Mouse (Mus musculus): Measurements from ENCODE around the gene Tmem110. TPM values are rescaled to one million over a fixed set of nuclear protein-coding genes. Genes with fewer than 3 reads are reported as not detected.

The Tmem110 gene
- polyA plus RNA-seq, 1 experiment from 2014 or later = 19.6 TPM

DNA sequence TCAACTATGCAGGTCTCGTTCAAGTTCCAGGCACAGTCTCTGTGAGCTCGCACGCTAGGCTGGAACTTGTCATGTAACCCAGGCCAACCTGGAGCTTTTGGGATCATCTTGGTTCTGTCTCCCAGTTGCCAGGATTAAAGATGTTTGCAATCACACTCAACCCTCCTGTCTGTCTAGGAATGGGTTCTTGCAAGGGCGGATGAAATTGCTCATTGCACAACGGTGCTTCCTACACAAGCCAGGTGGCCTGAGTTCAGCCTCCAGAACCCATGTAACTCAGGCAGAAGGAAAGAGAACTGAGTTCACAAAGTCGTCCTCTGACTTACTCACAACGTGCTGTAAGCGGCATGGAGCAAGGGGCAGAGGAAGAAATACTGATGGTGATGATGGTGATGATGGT, 85.8 kb downstream of the Tmem110 start:
- no peaks in the 10 kb centered on the region for H3K9me3 ChIP-seq (ENCODE audit: control insufficient read depth, low read length)
- H3K36me3 ChIP-seq (ENCODE audit: control insufficient read depth, insufficient read depth, low read length) = no peaks in the 10 kb centered on the region
- 90% methylated on average over 8 of the region's 8 CpGs for WGBS
- no peak overlapping the region for H3K4me3 ChIP-seq (ENCODE audit: low read length)
- H3K9ac ChIP-seq (ENCODE audit: low read depth, low read length) = no peak overlapping the region
- H3K4me2 ChIP-seq (ENCODE audit: low read length) = no peak overlapping the region
- no peak for ATAC-seq
- no peak overlapping the region for H3K27ac ChIP-seq (ENCODE audit: low read depth, low read length)
- no peaks in the 10 kb centered on the region for H3K4me1 ChIP-seq (ENCODE audit: control insufficient read depth, insufficient read depth, low read depth, low read length)
- no peaks in the 10 kb centered on the region for H3K27me3 ChIP-seq (replicated peaks; ENCODE audit: control insufficient read depth, insufficient read depth, low read length)

DNA sequence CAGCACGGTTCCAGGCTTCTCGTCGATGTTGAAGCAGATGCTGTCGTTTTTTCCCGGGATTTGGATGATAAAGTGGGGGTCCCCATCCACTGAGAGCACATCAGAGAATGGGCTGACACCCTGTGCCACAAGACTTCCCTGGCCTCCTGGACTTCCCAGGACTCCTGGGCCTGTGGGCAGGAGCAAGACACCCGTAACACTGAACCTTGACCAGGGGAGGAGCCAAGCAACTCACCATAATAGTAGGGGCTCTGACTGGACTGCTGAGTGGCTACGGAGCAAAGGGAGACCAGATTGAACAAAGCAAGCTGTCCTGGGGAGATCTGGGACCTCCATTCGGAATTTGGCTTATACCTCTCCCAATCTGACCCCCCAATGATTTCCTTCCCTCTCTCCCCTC, 87.3 kb downstream of the Tmem110 start:
- Histone ChIP-seq H3K9ac (ENCODE audit: low read depth, low read length) (no peak overlapping the region), H3K36me3 (ENCODE audit: control insufficient read depth, insufficient read depth, low read length) (no peaks in the 10 kb centered on the region), H3K4me2 (ENCODE audit: low read length) (no peak overlapping the region), H3K27me3 (replicated peaks; ENCODE audit: control insufficient read depth, insufficient read depth, low read length) (no peaks in the 10 kb centered on the region), H3K4me3 (ENCODE audit: low read length) (no peak overlapping the region), H3K9me3 (ENCODE audit: control insufficient read depth, low read length) (no peaks in the 10 kb centered on the region), H3K27ac (ENCODE audit: low read depth, low read length) (no peak overlapping the region), H3K4me1 (ENCODE audit: control insufficient read depth, insufficient read depth, low read depth, low read length) (no peaks in the 10 kb centered on the region)
- WGBS = 85% methylated on average over 8 of the region's 8 CpGs
- ATAC-seq = no peak

DNA sequence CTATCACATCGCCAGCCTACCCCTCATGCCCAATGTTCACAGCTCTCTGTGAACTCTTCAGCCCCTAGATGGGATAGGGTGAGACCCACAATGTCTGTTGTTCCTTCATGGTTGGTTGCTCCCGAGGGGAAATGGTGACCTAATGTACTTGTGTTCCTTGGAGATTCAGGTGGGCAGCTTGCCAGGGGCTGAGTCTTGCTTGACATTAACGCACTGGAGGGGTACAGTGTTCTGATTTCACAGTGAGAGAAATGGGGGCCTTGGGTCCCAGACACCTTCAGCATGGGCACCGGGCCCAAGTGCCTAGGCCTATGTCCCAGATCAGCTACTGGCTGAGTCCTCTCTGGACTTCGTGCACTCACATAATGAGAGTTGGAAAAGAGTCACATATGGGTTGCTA, 88.0 kb downstream of the Tmem110 start:
- H3K27ac ChIP-seq (ENCODE audit: low read depth, low read length) = no peak overlapping the region
- no peak for ATAC-seq
- H3K27me3 ChIP-seq (replicated peaks; ENCODE audit: control insufficient read depth, insufficient read depth, low read length) = no peaks in the 10 kb centered on the region
- no peaks in the 10 kb centered on the region for H3K4me1 ChIP-seq (ENCODE audit: control insufficient read depth, insufficient read depth, low read depth, low read length)
- WGBS = 80% methylated on average over 5 of the region's 5 CpGs
- H3K4me2 ChIP-seq (ENCODE audit: low read length) = no peak overlapping the region
- no peaks in the 10 kb centered on the region for H3K9me3 ChIP-seq (ENCODE audit: control insufficient read depth, low read length)
- H3K9ac ChIP-seq (ENCODE audit: low read depth, low read length) = no peak overlapping the region
- H3K36me3 ChIP-seq (ENCODE audit: control insufficient read depth, insufficient read depth, low read length) = no peaks in the 10 kb centered on the region
- no peak overlapping the region for H3K4me3 ChIP-seq (ENCODE audit: low read length)

DNA sequence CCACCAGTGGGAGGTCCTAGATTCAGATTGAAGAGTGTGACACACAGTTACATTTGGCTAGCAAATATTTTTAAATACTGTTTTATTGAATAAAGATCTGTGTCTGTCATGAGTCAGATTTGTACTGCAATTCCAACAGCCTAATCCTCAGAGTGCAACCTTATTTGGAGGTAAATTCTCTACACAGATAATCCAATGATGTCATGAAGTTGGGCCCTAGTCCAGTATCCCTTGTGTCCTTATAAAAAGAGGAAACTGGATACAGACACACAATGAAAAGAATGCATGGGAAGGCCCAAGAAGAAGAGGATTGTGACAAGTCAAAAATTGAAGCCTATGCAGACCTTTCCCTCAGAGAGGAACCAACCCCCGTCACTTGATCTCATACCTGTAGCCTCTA, 91.1 kb downstream of the Tmem110 start:
- no peak for ATAC-seq

DNA sequence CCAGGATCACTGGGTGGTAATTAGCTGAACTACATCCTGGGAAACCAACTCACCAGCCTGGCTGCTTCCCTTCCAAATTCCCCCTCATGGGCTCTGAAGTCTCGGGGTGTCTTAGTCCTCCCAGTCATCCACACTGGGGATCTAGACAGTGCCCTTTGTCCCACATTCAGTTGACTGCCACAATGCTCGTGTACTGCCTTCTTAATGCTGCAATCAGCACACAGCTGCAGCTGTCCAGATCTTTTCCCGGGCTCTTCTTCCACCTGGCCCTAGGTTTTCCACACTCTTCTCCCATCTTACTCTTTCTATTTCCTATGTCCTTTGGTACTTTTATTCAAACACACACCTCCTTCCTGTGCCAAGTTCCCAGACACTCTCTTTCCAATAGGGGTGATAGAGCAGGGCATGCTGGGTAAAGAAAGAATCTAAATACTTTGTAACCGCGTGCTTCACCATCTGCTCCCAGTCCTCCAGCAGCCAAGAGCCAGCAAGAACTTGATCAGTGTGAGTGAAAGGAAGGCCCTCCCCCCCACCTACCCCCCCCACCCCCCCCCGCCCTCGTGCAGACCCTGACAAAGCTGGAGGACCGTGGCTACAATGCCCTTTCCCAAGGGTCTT, 96.8 kb downstream of the Tmem110 start:
- Histone ChIP-seq H3K36me3 (ENCODE audit: control insufficient read depth, insufficient read depth, low read length) (no peaks in the 10 kb centered on the region), H3K9ac (ENCODE audit: low read depth, low read length) (no peak overlapping the region), H3K27me3 (replicated peaks; ENCODE audit: control insufficient read depth, insufficient read depth, low read length) (no peaks in the 10 kb centered on the region), H3K4me1 (ENCODE audit: control insufficient read depth, insufficient read depth, low read depth, low read length) (no peaks in the 10 kb centered on the region; the same call in 1 of the 2 replicates), H3K4me2 (ENCODE audit: low read length) (no peak overlapping the region), H3K27ac (ENCODE audit: low read depth, low read length) (no peak overlapping the region), H3K9me3 (ENCODE audit: control insufficient read depth, low read length) (no peaks in the 10 kb centered on the region), H3K4me3 (ENCODE audit: low read length) (no peak overlapping the region)
- 44% methylated on average over 8 of the region's 8 CpGs for WGBS
- ATAC-seq = peak; percentile 29; the same call in 1 of the 2 replicates

More for the DNA sequence above, 91.1 kb downstream of the Tmem110 start:
- Histone ChIP-seq H3K9ac (ENCODE audit: low read depth, low read length) (no peak overlapping the region), H3K9me3 (ENCODE audit: control insufficient read depth, low read length) (no peaks in the 10 kb centered on the region), H3K27me3 (replicated peaks; ENCODE audit: control insufficient read depth, insufficient read depth, low read length) (no peaks in the 10 kb centered on the region), H3K27ac (ENCODE audit: low read depth, low read length) (no peak overlapping the region), H3K4me3 (ENCODE audit: low read length) (no peak overlapping the region), H3K4me1 (ENCODE audit: control insufficient read depth, insufficient read depth, low read depth, low read length) (no peaks in the 10 kb centered on the region), H3K4me2 (ENCODE audit: low read length) (no peak overlapping the region), H3K36me3 (ENCODE audit: control insufficient read depth, insufficient read depth, low read length) (no peaks in the 10 kb centered on the region)
- 87% methylated on average over 1 of the region's 1 CpGs for WGBS

DNA sequence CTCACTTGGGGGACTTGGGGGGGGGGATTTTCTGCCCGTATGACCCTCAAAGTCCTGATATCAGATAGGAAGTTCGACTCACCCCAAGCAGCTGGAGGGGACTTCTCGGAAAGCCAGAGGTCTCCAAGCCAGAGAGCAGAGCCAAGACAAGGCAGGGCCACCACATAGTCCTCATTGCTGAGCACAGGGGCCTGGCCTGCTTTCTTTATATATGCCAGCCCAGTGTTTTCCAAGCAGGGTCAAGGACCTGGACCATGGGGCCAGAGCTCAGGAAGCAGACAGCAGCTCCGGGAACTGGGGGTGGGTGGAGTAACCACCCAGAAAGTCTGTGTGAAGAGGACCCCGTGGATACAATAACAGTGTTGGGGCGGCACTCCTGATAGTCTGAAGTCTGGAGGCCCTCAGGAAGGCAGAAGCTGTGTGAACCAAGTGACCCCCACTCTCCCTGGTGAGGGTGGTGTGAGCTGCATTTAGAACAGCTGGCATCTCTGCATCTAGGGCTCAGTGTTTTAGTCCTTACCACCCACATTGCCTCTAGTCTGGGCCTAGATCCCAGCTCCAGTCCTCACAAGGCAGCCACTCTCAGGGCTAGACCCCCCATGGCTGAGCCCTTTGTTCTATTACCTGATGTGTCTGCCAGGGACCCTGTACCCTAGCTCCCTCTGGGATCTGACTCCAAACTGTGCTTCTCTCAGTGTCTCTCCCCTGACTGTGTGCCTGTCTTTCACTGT, 98.2 kb downstream of the Tmem110 start, which contains the start of gene Itih3:
TSS of gene Itih3 (minus strand) at position 386 of the 731 bp plus-strand sequence.
- Histone ChIP-seq H3K4me1 (ENCODE audit: control insufficient read depth, insufficient read depth, low read depth, low read length) (no peaks in the 10 kb centered on the region; the same call in 1 of the 2 replicates), H3K36me3 (ENCODE audit: control insufficient read depth, insufficient read depth, low read length) (no peaks in the 10 kb centered on the region), H3K4me2 (ENCODE audit: low read length) (no peak within 1 kb of the TSS), H3K9me3 (ENCODE audit: control insufficient read depth, low read length) (no peaks in the 10 kb centered on the region), H3K27ac (ENCODE audit: low read depth, low read length) (no peak within 1 kb of the TSS; the same call in 1 of the 2 replicates), H3K9ac (ENCODE audit: low read depth, low read length) (no peak within 1 kb of the TSS), H3K4me3 (ENCODE audit: low read length) (no peak within 1 kb of the TSS), H3K27me3 (replicated peaks; ENCODE audit: control insufficient read depth, insufficient read depth, low read length) (no peaks in the 10 kb centered on the region)
- 79% methylated on average over 6 of the region's 6 CpGs for WGBS
- peak; percentile 90 for ATAC-seq

DNA sequence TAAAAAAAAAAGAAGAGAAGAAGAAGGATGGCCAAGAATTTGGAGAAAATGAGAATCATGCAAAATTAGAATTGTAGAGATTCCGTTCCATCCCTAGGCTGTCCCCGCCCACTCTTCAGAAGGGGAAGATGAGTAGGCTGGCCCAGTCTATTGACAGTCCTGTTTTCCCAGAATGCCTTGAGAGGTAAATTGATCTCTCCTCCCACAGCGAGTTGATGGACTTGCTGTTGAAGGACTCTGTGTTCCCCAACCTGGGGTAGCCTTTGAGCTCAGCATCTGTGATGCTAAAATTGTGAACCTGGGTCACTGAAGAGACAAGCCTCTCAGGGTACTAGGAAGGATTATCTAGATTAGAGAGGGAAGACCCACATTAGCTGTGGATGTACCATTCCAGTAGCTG, 100.1 kb downstream of the Tmem110 start:
- WGBS = 89% methylated on average over 3 of the region's 3 CpGs
- Histone ChIP-seq H3K36me3 (ENCODE audit: control insufficient read depth, insufficient read depth, low read length) (no peaks in the 10 kb centered on the region), H3K27me3 (replicated peaks; ENCODE audit: control insufficient read depth, insufficient read depth, low read length) (no peaks in the 10 kb centered on the region), H3K4me2 (ENCODE audit: low read length) (no peak overlapping the region), H3K9ac (ENCODE audit: low read depth, low read length) (no peak overlapping the region), H3K27ac (ENCODE audit: low read depth, low read length) (no peak overlapping the region), H3K4me1 (ENCODE audit: control insufficient read depth, insufficient read depth, low read depth, low read length) (no peaks in the 10 kb centered on the region; the same call in 1 of the 2 replicates), H3K4me3 (ENCODE audit: low read length) (no peak overlapping the region), H3K9me3 (ENCODE audit: control insufficient read depth, low read length) (no peaks in the 10 kb centered on the region)
- no peak for ATAC-seq

Other genes with a start within 250 kb of the Tmem110 start
- gene Prkcd, start 199.4 kb upstream of the Tmem110 start, polyA plus RNA-seq (2015; fragmentation: Nextera tagmentation; extraction: Ambion mirVana) = 22.0 and 27.1 TPM in 2 replicates
- gene Rft1, start 171.2 kb upstream of the Tmem110 start, polyA plus RNA-seq (2015; fragmentation: Nextera tagmentation; extraction: Ambion mirVana) = 9.2 and 10.4 TPM in 2 replicates
- gene Sfmbt1, start 110.7 kb upstream of the Tmem110 start, polyA plus RNA-seq (2015; fragmentation: Nextera tagmentation; extraction: Ambion mirVana) = 15.1 and 15.9 TPM in 2 replicates
- gene Mustn1, start 53.6 kb downstream of the Tmem110 start, polyA plus RNA-seq (2015; fragmentation: Nextera tagmentation; extraction: Ambion mirVana) = 1.3 and 2.6 TPM in 2 replicates
- gene Itih4, start 60.9 kb downstream of the Tmem110 start, polyA plus RNA-seq (2015; fragmentation: Nextera tagmentation; extraction: Ambion mirVana) = not detected in 2 replicates
- 3.8 and 4.7 TPM in 2 replicates for gene Itih3, start 98.2 kb downstream of the Tmem110 start, polyA plus RNA-seq (2015; fragmentation: Nextera tagmentation; extraction: Ambion mirVana)
- gene Itih1, start 117.7 kb downstream of the Tmem110 start, polyA plus RNA-seq (2015; fragmentation: Nextera tagmentation; extraction: Ambion mirVana) = not detected in 2 replicates
- gene Nek4, start 125.8 kb downstream of the Tmem110 start, polyA plus RNA-seq (2015; fragmentation: Nextera tagmentation; extraction: Ambion mirVana) = 15.6 and 16.3 TPM in 2 replicates
- 55.7 and 59.5 TPM in 2 replicates for gene Glt8d1, start 175.8 kb downstream of the Tmem110 start, polyA plus RNA-seq (2015; fragmentation: Nextera tagmentation; extraction: Ambion mirVana)
- 340 and 355 TPM in 2 replicates for gene Spcs1, start 176.1 kb downstream of the Tmem110 start, polyA plus RNA-seq (2015; fragmentation: Nextera tagmentation; extraction: Ambion mirVana)
- 98.7 and 108 TPM in 2 replicates for gene Pbrm1, start 193.5 kb downstream of the Tmem110 start, polyA plus RNA-seq (2015; fragmentation: Nextera tagmentation; extraction: Ambion mirVana)
- gene Gnl3, start 193.6 kb downstream of the Tmem110 start, polyA plus RNA-seq (2015; fragmentation: Nextera tagmentation; extraction: Ambion mirVana) = 40.1 and 49.0 TPM in 2 replicates